10 mouse cellular contexts compared by ENCODE assay signal in the genomic region with DNA sequence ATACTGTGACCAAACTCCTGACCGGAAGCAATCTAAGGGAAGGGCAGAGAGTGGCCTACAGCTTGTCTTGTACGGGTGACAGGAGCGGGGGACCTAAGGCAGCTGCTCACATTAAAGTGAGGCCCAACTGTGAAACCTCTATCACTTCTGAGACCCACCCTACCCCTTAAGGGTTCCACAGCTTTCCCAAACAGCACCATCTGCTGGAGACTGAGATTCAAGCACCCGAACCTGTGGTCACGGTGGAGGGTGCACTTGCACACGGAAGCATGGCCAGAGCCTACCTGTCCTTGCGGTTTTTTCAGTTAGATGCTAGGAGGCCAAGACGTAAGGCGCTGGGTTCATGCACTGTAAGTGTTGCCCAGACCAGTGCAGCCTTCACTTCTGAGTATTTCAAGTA. TPM values are rescaled to one million over a fixed set of nuclear protein-coding genes. Genes with fewer than 3 reads are reported as not detected.
A peak's percentile ranks its signal among the peaks of the same experiment; 100 is the strongest.
DNase-seq lines count a peak whose midpoint lies in the region; ATAC-seq lines count a peak whose summit lies in the region.
"Had no signal": no experiment of that assay in that cellular context is flagged by ENCODE, and none has a peak within 500 bp of the region (broad histone marks: within the 10 kb centered on the region; RNA-seq: fewer than 3 reads in every experiment).

No protein-coding gene starts in this region.

- H3K27ac ChIP-seq in heart, embryonic 12.5 days (ENCODE audit: poor library complexity, severe bottlenecking), result no peak overlapping the region
- H3K27ac ChIP-seq: embryonic facial prominence, embryonic 12.5 days; limb, embryonic 13.5 days had no signal

- H3K27me3 ChIP-seq in heart, embryonic 12.5 days (replicated peaks), result no peaks in the 10 kb centered on the region
- H3K27me3 ChIP-seq: embryonic facial prominence, embryonic 12.5 days; limb, embryonic 13.5 days had no signal

- H3K4me2 ChIP-seq in heart, embryonic 12.5 days, result no peak overlapping the region
- H3K4me2 ChIP-seq: embryonic facial prominence, embryonic 12.5 days; limb, embryonic 13.5 days had no signal

- no peak for DNase-seq in heart, adult 9 months (ENCODE audit: low spot score in 2 of 2)
- peak; percentile 34 to 38 for DNase-seq in urinary bladder, postnatal 36 days (ENCODE audit: low spot score in 2 of 2)
- DNase-seq in urinary bladder, adult 2 months (ENCODE audit: low spot score), result no peak
- DNase-seq in heart, postnatal 10 days, result peak; percentile 43 to 69
- peak; percentile 66 for DNase-seq in lung, postnatal 14 days
- DNase-seq in Muller cell, postnatal 12 days (ENCODE audit: inconsistent ontology term), result no peak
- DNase-seq in urinary bladder, adult 18-20 months (ENCODE audit: low spot score in 2 of 2), result no peak

- H3K9me3 ChIP-seq in heart, embryonic 12.5 days (replicated peaks), result no peaks in the 10 kb centered on the region
- H3K9me3 ChIP-seq: embryonic facial prominence, embryonic 12.5 days; limb, embryonic 13.5 days had no signal

- no peak overlapping the region for H3K4me3 ChIP-seq in heart, embryonic 12.5 days
- H3K4me3 ChIP-seq: embryonic facial prominence, embryonic 12.5 days; limb, embryonic 13.5 days had no signal

- WGBS in heart, embryonic 12.5 days, result 73% methylated on average over 9 of the region's 9 CpGs

- peaks cover 59% of the 10 kb centered on the region for H3K36me3 ChIP-seq in heart, embryonic 12.5 days

- peaks cover 16% of the 10 kb centered on the region for H3K4me1 ChIP-seq in heart, embryonic 12.5 days (replicated peaks)

- no peak overlapping the region for H3K9ac ChIP-seq in heart, embryonic 12.5 days
- H3K9ac ChIP-seq: embryonic facial prominence, embryonic 12.5 days; limb, embryonic 13.5 days had no signal

- intact Hi-C loops in heart, postnatal 10 days (cut with DNase I), result loop anchor here (1.0 kb wide), 1 partner anchor 13 kb away; no protein-coding TSS in a partner anchor

- ATAC-seq in heart, embryonic 12.5 days (ENCODE audit: insufficient number of reproducible peaks, low FRiP score), result 0 out of 2 replicates have a peak, but pooled peaks have one; percentile 31

RNA-seq across cellular contexts. Expression of gene Mrln, which starts 18.3 kb away (rescaled TPM):
- polyA plus RNA-seq in heart, embryonic 12.5 days (2016; fragmentation: Nextera tagmentation; extraction: Ambion mirVana), result 0.45 and 0.90 TPM in 2 replicates
- polyA plus RNA-seq in urinary bladder, adult 2 months (2012; rRNA removed), result 0.34 and 1.5 TPM in 2 replicates
- total RNA-seq in heart, postnatal 10 days (2021), result under 1 TPM; 0.91 to 0.92 TPM

RNA-seq across cellular contexts. Expression of gene Slc16a9, which starts 58.8 kb away (rescaled TPM):
- 0.82 and 0.98 TPM in 2 replicates for polyA plus RNA-seq in heart, embryonic 12.5 days (2016; fragmentation: Nextera tagmentation; extraction: Ambion mirVana)
- polyA plus RNA-seq in urinary bladder, adult 2 months (2012; rRNA removed), result 9.1 and 11.1 TPM in 2 replicates
- total RNA-seq in heart, postnatal 10 days (2021), result 1 to 10 TPM; 2.5 to 3.0 TPM

Comparison
In these comparisons a context has a peak if more than half of its experiments do, and no peak if none do; other contexts are left out.
1. DNase-seq: peak in urinary bladder, postnatal 36 days (2 of 2), heart, postnatal 10 days (2 of 2) and lung, postnatal 14 days (single experiment); none in heart, adult 9 months (0 of 2), urinary bladder, adult 2 months (single experiment), Muller cell, postnatal 12 days (single experiment) and urinary bladder, adult 18-20 months (0 of 2).